Mouse (Mus musculus) hematopoietic stem cell, adult 5-6 weeks (primary cell): ENCODE data around the gene Foxn3. TPM values are rescaled to one million over a fixed set of nuclear protein-coding genes. Genes with fewer than 3 reads are reported as not detected.

Experiments
- ATAC-seq, 2 experiments: fragments of 125-278 bp in 1 of 2; replicated peaks in 1 of 2; 2 replicates each; pipeline ENCODE4 v1.8.0; 2016 to 2017; ENCODE audit warnings: inconsistent platforms in 2 of 2, mild to moderate bottlenecking in 2 of 2, moderate number of reproducible peaks in 2 of 2, low read depth in 1 of 2, moderate TSS enrichment in 1 of 2; ENCODE audit not compliant: low FRiP score in 2 of 2, poor library complexity in 2 of 2, severe bottlenecking in 2 of 2, insufficient read depth in 1 of 2, low TSS enrichment in 1 of 2
- total RNA-seq: library from RNA; stranded (forward); fragments of 172-1452, 232-1000 nt; gene quantifications from 2 replicates; pipeline ENCODE4 v1.2.3, GENCODE M21; 2017

Foxn3 gene
- total RNA-seq, 1 experiment from 2014 or later, result 50.9 TPM

- ATAC-seq, result peak; percentile 90 to 91
Observed at GRCm38 (mm10) chr12:99391942-99392880, 171.2 kb downstream of the Foxn3 start.

DNA sequence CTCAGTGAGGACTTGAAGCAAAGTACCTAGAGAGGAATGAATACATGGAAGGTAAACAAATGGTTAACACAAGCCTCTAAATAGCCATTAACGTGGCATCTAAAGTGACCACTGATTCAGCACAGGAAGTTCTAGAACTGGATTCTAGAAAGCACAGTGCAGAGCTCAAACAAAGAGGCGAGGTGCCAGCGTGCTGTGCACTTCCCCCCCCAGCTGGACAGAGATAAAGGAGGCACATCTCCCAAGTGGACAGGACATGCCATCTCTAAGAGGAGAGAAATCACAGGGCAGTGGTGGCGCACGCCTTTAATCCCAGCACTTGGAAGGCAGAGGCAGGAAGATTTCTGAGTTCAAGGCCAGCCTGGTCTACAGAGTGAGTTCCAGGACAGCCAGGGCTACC is 173.0 kb downstream of the Foxn3 start:
- ATAC-seq, result no peak

DNA sequence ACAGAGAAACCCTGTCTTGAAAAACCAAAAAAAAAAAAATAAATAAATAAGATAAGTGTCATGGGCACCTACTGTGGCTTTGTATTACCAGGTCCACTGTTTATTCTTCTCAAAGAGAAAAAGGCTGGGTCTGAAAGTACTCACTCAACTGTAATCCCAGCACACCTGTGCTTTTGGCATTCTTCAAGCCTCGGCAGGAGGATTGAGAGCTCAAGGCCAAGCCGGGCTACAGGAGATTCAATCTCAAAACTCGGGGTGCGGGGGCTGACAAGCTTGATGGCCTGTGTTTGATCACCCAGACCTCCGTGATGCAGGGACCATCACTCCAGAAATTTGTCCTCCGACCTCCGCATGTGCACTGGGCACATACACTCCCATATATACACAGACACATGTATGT is 174.1 kb downstream of the Foxn3 start:
- no peak for ATAC-seq

DNA sequence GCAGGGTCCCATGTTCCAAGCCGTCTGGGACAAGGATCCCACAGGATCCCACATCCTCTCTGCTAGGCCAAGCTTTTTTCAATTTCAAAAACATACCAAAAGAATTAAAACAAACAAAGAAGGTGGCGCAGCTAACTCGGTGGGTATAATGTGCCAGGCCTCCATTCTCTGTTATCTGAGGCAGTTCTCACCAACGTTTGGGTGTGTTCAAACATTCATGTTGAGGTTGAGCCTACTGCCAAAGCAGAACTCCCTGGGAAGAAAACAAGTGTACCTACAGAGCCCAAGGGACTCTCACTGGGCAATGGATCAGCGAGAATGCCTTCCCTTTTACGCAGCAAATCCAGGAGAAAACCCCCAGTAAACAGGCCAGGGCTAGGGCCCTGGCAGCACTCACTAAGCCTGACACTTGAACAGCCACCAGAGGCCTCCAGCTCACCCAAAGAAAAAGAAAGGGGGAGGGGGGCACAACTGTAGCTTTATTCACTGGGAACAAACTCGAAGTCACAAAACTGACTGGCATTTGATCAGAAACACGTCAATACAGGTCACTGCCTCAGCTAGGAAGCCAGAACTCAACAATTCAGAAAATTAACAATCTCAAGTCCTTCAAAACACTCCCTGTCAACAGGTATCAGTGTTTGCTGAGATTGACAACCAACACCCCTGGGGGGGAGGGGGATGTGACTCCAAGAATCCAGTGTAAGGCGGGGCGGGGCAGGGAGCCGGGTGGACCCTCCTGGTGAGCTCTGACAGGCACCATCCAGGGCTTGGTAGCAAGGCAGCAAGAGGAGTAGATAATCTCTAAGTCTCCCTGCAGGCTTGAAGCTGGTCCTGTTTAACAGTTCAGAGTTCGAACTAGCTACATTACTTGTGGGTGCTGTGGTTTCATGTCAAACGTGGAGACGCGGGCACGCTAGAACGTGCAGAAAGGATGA is 177.2 kb downstream of the Foxn3 start:
- ATAC-seq, result no peak

DNA sequence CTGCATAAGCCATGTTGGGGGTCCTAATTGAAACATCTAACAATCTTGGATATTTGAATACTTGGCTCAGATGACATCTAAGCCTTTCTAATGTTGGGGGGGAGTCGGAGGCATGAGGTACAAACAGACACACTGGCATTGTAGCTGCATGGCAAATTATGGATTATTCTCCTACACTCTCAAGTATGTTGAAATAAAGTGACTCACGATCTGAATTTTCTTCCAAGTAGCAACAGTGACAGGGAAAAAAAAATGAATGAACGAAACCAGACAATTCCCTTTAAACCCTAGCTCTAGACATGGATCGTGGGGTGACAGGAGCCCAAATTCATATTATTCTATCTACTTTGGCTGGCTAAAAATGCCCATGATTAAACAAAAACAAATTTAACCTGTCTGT is 178.3 kb downstream of the Foxn3 start:
- no peak for ATAC-seq

DNA sequence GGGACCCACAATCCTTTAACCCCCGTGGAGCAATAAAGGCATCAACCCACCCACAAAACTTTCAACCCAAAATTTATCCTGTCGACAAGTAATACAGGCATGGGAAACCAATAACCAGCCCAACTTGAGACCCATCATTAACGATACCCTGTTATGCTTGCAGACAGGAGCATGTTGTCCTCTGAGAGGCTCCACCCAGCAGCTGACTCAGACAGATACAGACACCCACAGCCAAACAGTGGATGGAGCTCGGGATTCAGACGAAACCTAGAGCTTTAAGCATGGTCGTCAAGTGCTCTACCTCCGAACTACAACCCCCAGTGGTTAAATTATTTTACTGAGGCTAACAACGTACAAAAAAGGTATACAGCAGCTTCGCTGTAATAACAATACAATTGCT is 182.1 kb downstream of the Foxn3 start:
- ATAC-seq, result no peak

DNA sequence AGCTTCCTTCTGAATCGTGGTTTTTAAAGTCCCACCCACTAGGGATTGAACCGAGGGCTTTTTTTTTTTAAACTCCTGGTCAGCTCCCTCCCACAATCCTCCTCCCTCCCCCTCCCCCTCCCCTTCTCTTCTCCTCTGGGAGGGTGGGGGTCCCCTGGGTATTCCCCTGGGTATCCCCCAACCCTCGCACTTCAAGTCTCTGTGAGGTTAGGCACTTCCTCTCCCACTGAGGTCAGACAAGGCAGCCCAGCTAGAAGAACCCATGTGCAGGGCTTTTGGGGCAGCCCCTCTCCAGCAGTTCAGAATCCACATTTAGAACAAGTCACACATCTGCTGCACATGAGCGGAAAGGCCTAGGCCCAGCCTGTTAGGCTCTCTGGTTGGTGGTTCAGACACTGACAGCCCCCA is 182.5 kb downstream of the Foxn3 start:
- no peak for ATAC-seq

GRCm38 (mm10) chr12:99380124-99380523 is 183.3 kb downstream of the Foxn3 start:
- ATAC-seq, result no peak

GRCm38 (mm10) chr12:99378284-99378683 is 185.1 kb downstream of the Foxn3 start:
- ATAC-seq, result no peak

GRCm38 (mm10) chr12:99377705-99378104 is 185.7 kb downstream of the Foxn3 start:
- ATAC-seq, result no peak

- no peak for ATAC-seq
Observed at GRCm38 (mm10) chr12:99377069-99377468, 186.3 kb downstream of the Foxn3 start.

DNA sequence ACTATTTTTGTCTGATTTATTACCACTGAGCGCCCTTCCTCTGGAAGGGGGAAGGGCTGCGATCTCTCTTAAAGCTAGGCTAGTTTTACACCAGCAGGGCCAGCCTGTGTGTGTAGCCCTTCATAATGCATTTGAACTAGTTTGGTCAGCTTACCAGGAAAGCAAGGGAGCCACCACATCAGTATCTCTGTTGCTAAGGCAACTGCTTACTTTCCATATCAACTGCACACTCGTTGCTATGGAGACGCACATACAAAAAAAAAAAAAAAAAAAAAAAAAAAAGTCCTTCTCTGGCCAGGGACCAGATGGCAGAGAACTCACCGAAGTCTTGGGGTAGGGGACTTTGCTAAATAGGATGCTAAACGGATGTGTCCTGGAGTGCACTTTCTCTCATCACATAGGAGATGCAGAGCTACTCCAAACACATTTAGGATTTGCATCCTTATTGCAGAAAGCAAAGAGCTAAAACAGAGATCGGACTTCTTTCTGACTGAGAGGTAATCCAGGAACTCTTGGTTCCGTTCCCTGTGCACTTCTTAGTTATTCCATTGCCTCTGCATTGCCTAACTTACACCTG is 187.4 kb downstream of the Foxn3 start:
- peak; percentile 55 to 57; a peak in 2 of 4 replicates for ATAC-seq

- no peak for ATAC-seq
Observed at GRCm38 (mm10) chr12:99375426-99375825, 188.0 kb downstream of the Foxn3 start.

- no peak for ATAC-seq
Observed at GRCm38 (mm10) chr12:99374099-99374600, 189.2 kb downstream of the Foxn3 start.

- ATAC-seq, result no peak
Observed at GRCm38 (mm10) chr12:99373584-99373983, 189.8 kb downstream of the Foxn3 start.

DNA sequence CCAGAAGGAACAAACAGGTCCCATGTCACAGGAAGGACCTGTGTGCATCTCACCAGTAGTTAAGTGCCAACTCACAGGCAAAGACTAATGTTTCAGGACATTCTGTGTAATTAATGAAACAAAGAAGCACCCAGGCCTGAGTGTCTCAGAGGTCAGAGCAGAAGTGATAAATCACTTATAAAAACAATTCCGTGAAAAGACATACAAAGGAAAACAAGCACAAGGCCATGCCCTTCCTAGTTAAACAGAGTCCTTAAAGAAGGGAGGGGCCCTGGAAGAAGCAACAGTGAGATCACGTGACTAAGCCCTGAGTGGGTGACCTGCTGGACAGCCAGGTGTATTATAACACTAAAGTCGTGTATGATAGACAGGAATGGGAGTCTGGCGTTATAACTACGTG is 191.9 kb downstream of the Foxn3 start:
- no peak for ATAC-seq

DNA sequence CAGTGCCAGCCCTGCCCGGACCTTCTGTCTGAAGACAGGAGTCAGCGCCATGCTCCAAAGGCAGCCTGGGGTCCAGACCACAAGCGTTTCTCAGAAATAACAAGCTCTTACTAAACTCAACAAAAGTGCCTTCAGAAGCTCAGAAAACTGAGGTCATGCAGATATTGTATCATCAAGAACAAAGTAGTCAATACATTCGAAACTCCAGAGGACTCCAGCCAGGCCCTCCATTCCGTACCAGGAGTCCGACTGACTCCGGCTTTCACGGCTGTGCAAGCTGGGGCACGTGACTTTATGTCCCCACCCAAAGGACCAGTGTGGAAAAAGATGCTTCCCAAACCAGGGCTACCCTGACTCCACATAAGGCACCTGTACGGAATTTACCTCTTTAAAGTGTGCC is 195.1 kb downstream of the Foxn3 start:
- no peak for ATAC-seq

GRCm38 (mm10) chr12:99365999-99366398 is 197.4 kb downstream of the Foxn3 start:
- no peak for ATAC-seq
